Mouse (Mus musculus) intestine, embryonic 14.5 days (tissue): ENCODE results near the gene Ppp1r3c. TPM values are rescaled to one million over a fixed set of nuclear protein-coding genes. Genes with fewer than 3 reads are reported as not detected.

Source experiments
- ATAC-seq: fragments of 200-750 bp; cut with Nextera tagmentation; replicated peaks from 2 replicates; pipeline ENCODE4 v1.8.0; 2017; ENCODE audit warnings: low read depth, moderate number of reproducible peaks, moderate TSS enrichment, moderate library complexity; ENCODE audit not compliant: low FRiP score, low TSS enrichment
- DNase-seq: peaks from one replicate; pipeline ENCODE4 v3.0.0-alpha.2; 2018; ENCODE audit warnings: low spot score
- H3K27ac ChIP-seq: fragments of 300-500 bp; sonication (generic); 2 replicates; pipeline ENCODE4 v1.5.1; 2014; ENCODE audit warnings: low read depth, mild to moderate bottlenecking, control low read depth
- H3K27me3 ChIP-seq: fragments of 300-500 bp; sonication (generic); replicated peaks from 2 replicates; pipeline ENCODE4 v1.6.1; 2014; ENCODE audit warnings: low read length, control low read depth; ENCODE audit not compliant: control insufficient read depth, insufficient read depth
- H3K36me3 ChIP-seq: fragments of 300-500 bp; sonication (generic); 2 replicates; pipeline ENCODE4 v1.6.1; 2014; ENCODE audit warnings: low read length, control low read depth; ENCODE audit not compliant: control insufficient read depth, insufficient read depth
- H3K4me1 ChIP-seq: fragments of 300-500 bp; sonication (generic); replicated peaks from 2 replicates; pipeline ENCODE4 v1.6.1; 2014; ENCODE audit warnings: low read length, control low read depth, mixed read lengths; ENCODE audit not compliant: control insufficient read depth, insufficient read depth
- H3K4me2 ChIP-seq: fragments of 300-500 bp; sonication (generic); 2 replicates; pipeline ENCODE4 v1.6.1; 2014; ENCODE audit warnings: low read length
- H3K4me3 ChIP-seq: fragments of 300-500 bp; sonication (generic); 2 replicates; pipeline ENCODE4 v1.5.1; 2014; ENCODE audit warnings: low read depth, low read length, control low read depth, mixed read lengths
- H3K9ac ChIP-seq: fragments of 300-500 bp; sonication (generic); 2 replicates; pipeline ENCODE4 v1.6.1; 2014; ENCODE audit warnings: mild to moderate bottlenecking, low read length
- H3K9me3 ChIP-seq: fragments of 300-500 bp; sonication (generic); 2 replicates; pipeline ENCODE4 v1.6.1; 2016; ENCODE audit warnings: low read length, control low read depth; ENCODE audit not compliant: control insufficient read depth
- WGBS: fragments of 180-500 bp; shearing (Covaris S2); extraction: QIAGEN DNeasy Blood & Tissue Kit; methylation state at CpG from one replicate; pipeline ENCODE4 v1.1.7; 2014; 5-methylcytosine and 5-hydroxymethylcytosine counted together
- polyA plus RNA-seq: library from polyadenylated mRNA; unstranded; fragments of >200 nt; fragmentation: Nextera tagmentation; extraction: Ambion mirVana; gene quantifications from 2 replicates; pipeline ENCODE4 v1.2.1, GENCODE M21; 2014

Gene Ppp1r3c
- polyA plus RNA-seq, 1 experiment from 2014 or later, result 11.7 TPM

- H3K36me3 ChIP-seq, result no peaks in the 10 kb centered on the region
- no peak for DNase-seq
- no peak overlapping the region for H3K4me3 ChIP-seq
- 73% methylated on average over 5 of the region's 5 CpGs for WGBS
- ATAC-seq, result no peak
- no peaks in the 10 kb centered on the region for H3K4me1 ChIP-seq
- no peak overlapping the region for H3K4me2 ChIP-seq
- H3K9ac ChIP-seq, result no peak overlapping the region
- no peaks in the 10 kb centered on the region for H3K9me3 ChIP-seq
- H3K27me3 ChIP-seq, result no peaks in the 10 kb centered on the region
- H3K27ac ChIP-seq, result no peak overlapping the region
Measured at GRCm38 (mm10) chr19:36764451-36764850, 28.0 kb upstream of the Ppp1r3c start.

GRCm38 (mm10) chr19:36748996-36749395 lies 12.5 kb upstream of the Ppp1r3c start:
- DNase-seq (no peak), ATAC-seq (no peak)
- Histone ChIP-seq H3K4me1 (no peaks in the 10 kb centered on the region), H3K36me3 (no peaks in the 10 kb centered on the region), H3K4me3 (no peak overlapping the region), H3K9ac (no peak overlapping the region), H3K4me2 (no peak overlapping the region), H3K27ac (no peak overlapping the region), H3K27me3 (no peaks in the 10 kb centered on the region), H3K9me3 (no peaks in the 10 kb centered on the region)

GRCm38 (mm10) chr19:36742331-36742730 lies 5.9 kb upstream of the Ppp1r3c start:
- Histone ChIP-seq H3K9ac (no peak overlapping the region), H3K36me3 (no peaks in the 10 kb centered on the region), H3K4me3 (no peak overlapping the region), H3K27ac (no peak overlapping the region), H3K27me3 (no peaks in the 10 kb centered on the region), H3K4me1 (peaks cover under 1% of the 10 kb centered on the region; the same call in 1 of the 2 replicates), H3K9me3 (0 out of 2 replicates have a peak, but pooled peaks cover 2% of the 10 kb centered on the region), H3K4me2 (no peak overlapping the region)
- DNase-seq, result no peak
- no peak for ATAC-seq

GRCm38 (mm10) chr19:36739566-36740211 lies 3.2 kb upstream of the Ppp1r3c start:
- no peak overlapping the region for H3K4me3 ChIP-seq
- no peak overlapping the region for H3K9ac ChIP-seq
- 0 out of 2 replicates have a peak, but pooled peaks cover 2% of the 10 kb centered on the region for H3K9me3 ChIP-seq
- H3K4me2 ChIP-seq, result no peak overlapping the region
- ATAC-seq (no peak), DNase-seq (no peak)
- H3K4me1 ChIP-seq, result peaks cover 6% of the 10 kb centered on the region; the same call in 1 of the 2 replicates
- H3K27ac ChIP-seq, result no peak overlapping the region
- H3K27me3 ChIP-seq, result no peaks in the 10 kb centered on the region
- 55% methylated on average over 7 of the region's 7 CpGs for WGBS
- H3K36me3 ChIP-seq, result no peaks in the 10 kb centered on the region

GRCm38 (mm10) chr19:36738009-36738408 lies 1.6 kb upstream of the Ppp1r3c start:
- ATAC-seq, result no peak
- no peak for DNase-seq
- Histone ChIP-seq H3K9me3 (0 out of 2 replicates have a peak, but pooled peaks cover 2% of the 10 kb centered on the region), H3K4me2 (no peak overlapping the region), H3K9ac (no peak overlapping the region), H3K36me3 (peaks cover 9% of the 10 kb centered on the region), H3K4me3 (no peak overlapping the region), H3K27ac (no peak overlapping the region), H3K27me3 (no peaks in the 10 kb centered on the region), H3K4me1 (peaks cover 6% of the 10 kb centered on the region; the same call in 1 of the 2 replicates)
- WGBS, result 83% methylated on average over 5 of the region's 5 CpGs

- Histone ChIP-seq H3K27me3 (no peaks in the 10 kb centered on the region), H3K9me3 (0 out of 2 replicates have a peak, but pooled peaks cover 2% of the 10 kb centered on the region), H3K4me1 (peaks cover 6% of the 10 kb centered on the region; the same call in 1 of the 2 replicates), H3K4me3 (peak overlapping the region; percentile 47), H3K9ac (peak overlapping the region; percentile 65), H3K27ac (peak overlapping the region; percentile 89), H3K4me2 (peak overlapping the region; percentile 72), H3K36me3 (peaks cover 12% of the 10 kb centered on the region)
- ATAC-seq (peak; percentile 61), DNase-seq (peak; percentile 57)
- 30% methylated on average over 6 of the region's 6 CpGs for WGBS
Measured at GRCm38 (mm10) chr19:36737087-36737486, 634 bp upstream of the Ppp1r3c start.

GRCm38 (mm10) chr19:36734308-36735038 lies 2.0 kb downstream of the Ppp1r3c start:
- H3K27ac ChIP-seq, result no peak overlapping the region
- H3K36me3 ChIP-seq, result peaks cover 17% of the 10 kb centered on the region
- whole genome bisulfite sequencing, result 72% methylated on average over 10 of the region's 10 CpGs
- H3K9ac ChIP-seq, result no peak overlapping the region
- 0 out of 2 replicates have a peak, but pooled peaks cover 2% of the 10 kb centered on the region for H3K9me3 ChIP-seq
- H3K4me1 ChIP-seq, result peaks cover 6% of the 10 kb centered on the region; the same call in 1 of the 2 replicates
- DNase-seq (no peak), ATAC-seq (no peak)
- no peaks in the 10 kb centered on the region for H3K27me3 ChIP-seq
- no peak overlapping the region for H3K4me3 ChIP-seq
- peak overlapping the region; percentile 11; the same call in 1 of the 2 replicates for H3K4me2 ChIP-seq

GRCm38 (mm10) chr19:36733191-36733943 lies 3.1 kb downstream of the Ppp1r3c start:
- WGBS, result 95% methylated on average over 16 of the region's 16 CpGs
- H3K4me3 ChIP-seq, result no peak overlapping the region
- peaks cover 6% of the 10 kb centered on the region; the same call in 1 of the 2 replicates for H3K4me1 ChIP-seq
- peaks cover 17% of the 10 kb centered on the region for H3K36me3 ChIP-seq
- H3K4me2 ChIP-seq, result no peak overlapping the region
- 0 out of 2 replicates have a peak, but pooled peaks cover 2% of the 10 kb centered on the region for H3K9me3 ChIP-seq
- no peaks in the 10 kb centered on the region for H3K27me3 ChIP-seq
- H3K27ac ChIP-seq, result no peak overlapping the region
- no peak overlapping the region for H3K9ac ChIP-seq
- ATAC-seq, result no peak
- DNase-seq, result no peak
